ENCODE assay signal across 8 mouse cellular contexts in the genomic region with DNA sequence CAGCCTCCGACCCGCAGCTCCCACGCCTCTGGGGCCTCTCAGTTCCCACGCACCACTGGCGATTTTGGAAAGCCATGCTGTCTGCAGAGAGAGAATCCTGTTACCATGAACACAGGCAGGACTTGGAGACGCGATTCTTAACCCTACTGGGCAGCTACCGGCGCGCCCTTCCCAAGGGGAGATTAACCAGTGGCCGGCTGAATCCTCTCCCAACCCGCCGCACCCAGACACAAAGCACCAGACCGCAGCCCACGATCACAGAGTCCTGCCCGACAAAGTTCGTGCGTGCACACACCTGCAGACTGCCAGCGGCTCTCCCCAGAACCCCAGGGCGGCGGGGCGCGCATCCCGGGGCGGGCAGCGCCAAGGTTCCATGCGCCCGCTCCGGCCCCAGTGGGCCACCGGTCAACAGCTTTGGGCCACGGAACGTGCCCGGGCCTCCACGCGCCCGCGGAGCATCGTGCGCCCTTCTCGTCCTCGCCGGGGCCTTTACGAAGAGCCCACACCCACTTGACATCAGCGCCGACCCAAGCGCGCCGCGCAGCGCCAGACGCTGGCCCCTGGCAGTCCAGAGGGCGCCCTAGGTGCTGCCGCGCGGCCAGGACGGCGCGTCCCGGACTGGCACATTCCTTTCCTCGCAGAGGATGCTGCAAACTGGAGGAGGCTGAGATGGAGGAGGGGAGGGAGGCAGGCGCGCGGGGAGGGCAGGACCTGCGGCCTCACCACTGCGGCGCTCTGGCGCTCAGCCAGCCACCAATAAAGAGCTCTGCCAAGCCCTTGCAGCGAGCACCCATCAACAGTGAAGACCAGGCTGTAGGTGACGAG.
DNase-seq lines count a peak whose midpoint lies in the region; ATAC-seq and TF ChIP-seq lines count a peak whose summit lies in the region.

No protein-coding gene starts in this region.

- H3K27me3 ChIP-seq in thymus, adult 2 months (ENCODE audit: control insufficient read depth, insufficient read depth, low read length), result no peaks in the 10 kb centered on the region
- H3K27me3 ChIP-seq in embryonic facial prominence, embryonic 15.5 days, result peaks cover 37% of the 10 kb centered on the region
- peaks cover 14% of the 10 kb centered on the region; the same call in 1 of the 2 replicates for H3K27me3 ChIP-seq in hindbrain, embryonic 11.5 days (ENCODE audit: control insufficient read depth, insufficient read depth, low read length)
- H3K27me3 ChIP-seq in limb, embryonic 13.5 days, result peaks cover 40% of the 10 kb centered on the region
- no peaks in the 10 kb centered on the region for H3K27me3 ChIP-seq in midbrain, embryonic 14.5 days (ENCODE audit: control insufficient read depth, insufficient read depth, low read length)

- no peaks in the 10 kb centered on the region for H3K9me3 ChIP-seq in embryonic facial prominence, embryonic 15.5 days (replicated peaks)
- H3K9me3 ChIP-seq in hindbrain, embryonic 11.5 days (ENCODE audit: control insufficient read depth, low read length), result no peaks in the 10 kb centered on the region
- no peaks in the 10 kb centered on the region for H3K9me3 ChIP-seq in limb, embryonic 13.5 days
- H3K9me3 ChIP-seq in midbrain, embryonic 14.5 days (ENCODE audit: control insufficient read depth, low read length), result no peaks in the 10 kb centered on the region

- ATAC-seq in embryonic facial prominence, embryonic 15.5 days (ENCODE audit: insufficient number of reproducible peaks, low FRiP score, low TSS enrichment, low read depth), result no peak
- peak; percentile 53; the same call in 1 of the 2 replicates for ATAC-seq in hindbrain, embryonic 11.5 days (ENCODE audit: low FRiP score)
- peak; percentile 57; the same call in 1 of the 2 replicates for ATAC-seq in limb, embryonic 13.5 days (ENCODE audit: low FRiP score, low read depth)
- peak; percentile 40; the same call in 1 of the 2 replicates for ATAC-seq in midbrain, embryonic 14.5 days (ENCODE audit: low FRiP score, low TSS enrichment)

- under 1% methylated on average over 69 of the region's 69 CpGs for WGBS in thymus, adult 2 months
- 1% methylated on average over 69 of the region's 69 CpGs for WGBS in embryonic facial prominence, embryonic 15.5 days
- WGBS in hindbrain, embryonic 11.5 days, result 1% methylated on average over 58 of the region's 69 CpGs
- WGBS in limb, embryonic 13.5 days, result under 1% methylated on average over 66 of the region's 69 CpGs
- WGBS in midbrain, embryonic 14.5 days, result 1% methylated on average over 69 of the region's 69 CpGs

- no peaks in the 10 kb centered on the region for H3K36me3 ChIP-seq in thymus, adult 2 months (ENCODE audit: control insufficient read depth, insufficient read depth, low read length)
- H3K36me3 ChIP-seq in embryonic facial prominence, embryonic 15.5 days, result no peaks in the 10 kb centered on the region
- no peaks in the 10 kb centered on the region for H3K36me3 ChIP-seq in hindbrain, embryonic 11.5 days (ENCODE audit: control insufficient read depth, insufficient read depth, low read length)
- H3K36me3 ChIP-seq in limb, embryonic 13.5 days, result no peaks in the 10 kb centered on the region
- no peaks in the 10 kb centered on the region for H3K36me3 ChIP-seq in midbrain, embryonic 14.5 days (ENCODE audit: control insufficient read depth, insufficient read depth, low read length)

- 0 out of 2 replicates have a peak overlapping the region, but pooled peaks have one; percentile 5 for H3K9ac ChIP-seq in embryonic facial prominence, embryonic 15.5 days
- H3K9ac ChIP-seq in hindbrain, embryonic 11.5 days (ENCODE audit: low read depth, low read length), result peak overlapping the region; percentile 48; the same call in 1 of the 2 replicates
- H3K9ac ChIP-seq in limb, embryonic 13.5 days, result peak overlapping the region; percentile 63
- H3K9ac ChIP-seq in midbrain, embryonic 14.5 days (replicated peaks; ENCODE audit: low read length), result peak overlapping the region; percentile 60

- peak overlapping the region; percentile 68 for H3K4me2 ChIP-seq in embryonic facial prominence, embryonic 15.5 days (replicated peaks)
- peak overlapping the region; percentile 93 for H3K4me2 ChIP-seq in hindbrain, embryonic 11.5 days (replicated peaks; ENCODE audit: low read depth, low read length)
- peak overlapping the region; percentile 99 for H3K4me2 ChIP-seq in limb, embryonic 13.5 days (replicated peaks)
- peak overlapping the region; percentile 93 for H3K4me2 ChIP-seq in midbrain, embryonic 14.5 days (ENCODE audit: low read length)

- peaks cover 47% of the 10 kb centered on the region for H3K4me1 ChIP-seq in thymus, adult 2 months (replicated peaks; ENCODE audit: control insufficient read depth, insufficient read depth, low read length)
- peaks cover 26% of the 10 kb centered on the region for H3K4me1 ChIP-seq in embryonic facial prominence, embryonic 15.5 days
- H3K4me1 ChIP-seq in hindbrain, embryonic 11.5 days (replicated peaks; ENCODE audit: control insufficient read depth, insufficient read depth, low read length), result peaks cover 5% of the 10 kb centered on the region; the same call in 1 of the 2 replicates
- peaks cover 26% of the 10 kb centered on the region for H3K4me1 ChIP-seq in limb, embryonic 13.5 days
- H3K4me1 ChIP-seq in midbrain, embryonic 14.5 days (ENCODE audit: control insufficient read depth, insufficient read depth, low read length), result peaks cover 26% of the 10 kb centered on the region

- no peak for TF ChIP-seq POLR2A in thymus, adult 2 months (IDR thresholded peaks at IDR 0.05; ENCODE audit: control insufficient read depth, extremely low read depth, insufficient read depth, low read length, poor library complexity)

- H3K4me3 ChIP-seq in thymus, adult 2 months (ENCODE audit: control insufficient read depth, insufficient read depth, low read length), result peak overlapping the region; percentile 30
- peak overlapping the region; percentile 43 for H3K4me3 ChIP-seq in embryonic facial prominence, embryonic 15.5 days (replicated peaks)
- peak overlapping the region; percentile 45 for H3K4me3 ChIP-seq in hindbrain, embryonic 11.5 days (ENCODE audit: low read depth, low read length)
- H3K4me3 ChIP-seq in limb, embryonic 13.5 days, result peak overlapping the region; percentile 54
- H3K4me3 ChIP-seq in midbrain, embryonic 14.5 days (replicated peaks; ENCODE audit: low read depth, low read length), result peak overlapping the region; percentile 49

- TF ChIP-seq CTCF in thymus, adult 2 months (IDR thresholded peaks at IDR 0.05; ENCODE audit: borderline replicate concordance, control insufficient read depth, extremely low read depth, insufficient read depth, low read length, poor library complexity), result no peak

- no peak overlapping the region for H3K27ac ChIP-seq in thymus, adult 2 months (ENCODE audit: control insufficient read depth, insufficient read depth, low read length)
- H3K27ac ChIP-seq in embryonic facial prominence, embryonic 15.5 days (replicated peaks), result no peak overlapping the region
- no peak overlapping the region for H3K27ac ChIP-seq in hindbrain, embryonic 11.5 days (ENCODE audit: low read depth, low read length)
- no peak overlapping the region for H3K27ac ChIP-seq in limb, embryonic 13.5 days
- 0 out of 2 replicates have a peak overlapping the region, but pooled peaks have one; percentile 32 for H3K27ac ChIP-seq in midbrain, embryonic 14.5 days (replicated peaks; ENCODE audit: low read depth, low read length)

- DNase-seq in thymus, adult 2 months, result peak; percentile 33
- no peak for DNase-seq in thymus, adult 18-20 months
- peak; percentile 54 for DNase-seq in hindbrain, embryonic 11.5 days (ENCODE audit: low spot score)
- DNase-seq in midbrain, embryonic 14.5 days, result peak; percentile 73
- DNase-seq in layer of hippocampus, adult 8-10 months (ENCODE audit: low spot score in 2 of 2), result no peak
- no peak for DNase-seq in cerebellum, adult 9-10 months

Comparison
In these comparisons a context has a peak if more than half of its experiments do, and no peak if none do; other contexts are left out.
1. DNase-seq: peak in thymus, adult 2 months (single experiment), hindbrain, embryonic 11.5 days (single experiment) and midbrain, embryonic 14.5 days (single experiment); none in thymus, adult 18-20 months (0 of 2), layer of hippocampus, adult 8-10 months (0 of 2) and cerebellum, adult 9-10 months (single experiment).
2. H3K9ac ChIP-seq: peak in every context shown above with its lines; median percentile 63 in limb, embryonic 13.5 days; 60 in midbrain, embryonic 14.5 days; 48 in hindbrain, embryonic 11.5 days; 5 in embryonic facial prominence, embryonic 15.5 days.
3. Peak in every context shown above with its lines, with median percentiles within 50 percentile points of each other: H3K4me3 ChIP-seq and H3K4me2 ChIP-seq.